Mouse (Mus musculus) urinary bladder, adult 2 months (tissue): Measurements from ENCODE around the gene Med7. TPM values are rescaled to one million over a fixed set of nuclear protein-coding genes. Genes with fewer than 3 reads are reported as not detected.

Source experiments
- DNase-seq: peaks from one replicate; pipeline ENCODE4 v3.0.0; 2022; ENCODE audit warnings: low spot score
- polyA plus RNA-seq: library from polyadenylated mRNA; depleted of rRNA; stranded (reverse); fragments of >200 nt; gene quantifications from 2 replicates; pipeline ENCODE4 v1.2.3, GENCODE M21; 2012

Gene Med7
- polyA plus RNA-seq, 1 experiment = 38.1 TPM

GRCm38 (mm10) chr11:46430123-46430522 is 6.6 kb upstream of the Med7 start:
- DNase-seq = no peak

GRCm38 (mm10) chr11:46431129-46431528 is 5.6 kb upstream of the Med7 start:
- DNase-seq = no peak

- no peak for DNase-seq
Observed at GRCm38 (mm10) chr11:46435363-46435762, 1.4 kb upstream of the Med7 start.

- DNase-seq = no peak
Observed at GRCm38 (mm10) chr11:46437459-46438000, 805 bp downstream of the Med7 start.

- DNase-seq = no peak
Observed at GRCm38 (mm10) chr11:46439005-46439543, 2.3 kb downstream of the Med7 start.

- no peak for DNase-seq
Observed at GRCm38 (mm10) chr11:46441774-46442173, 5.0 kb downstream of the Med7 start.

GRCm38 (mm10) chr11:46443152-46443551 is 6.4 kb downstream of the Med7 start:
- DNase-seq = no peak

GRCm38 (mm10) chr11:46443979-46444378 is 7.3 kb downstream of the Med7 start:
- no peak for DNase-seq

- no peak for DNase-seq
Observed at GRCm38 (mm10) chr11:46446150-46446549, 9.4 kb downstream of the Med7 start.

GRCm38 (mm10) chr11:46447644-46448484 is 11.1 kb downstream of the Med7 start:
- DNase-seq = no peak

- no peak for DNase-seq
Observed at GRCm38 (mm10) chr11:46449461-46450080, 12.8 kb downstream of the Med7 start.

- DNase-seq = no peak
Observed at GRCm38 (mm10) chr11:46454453-46455045, 17.8 kb downstream of the Med7 start, which contains the start of gene Havcr2. Havcr2 (plus strand) TSS chr11:46454935.

GRCm38 (mm10) chr11:46459960-46460359 is 23.2 kb downstream of the Med7 start:
- DNase-seq = no peak

GRCm38 (mm10) chr11:46461362-46461761 is 24.6 kb downstream of the Med7 start:
- DNase-seq = no peak

GRCm38 (mm10) chr11:46461931-46462330 is 25.2 kb downstream of the Med7 start:
- DNase-seq = no peak

- no peak for DNase-seq
Observed at GRCm38 (mm10) chr11:46466878-46467277, 30.2 kb downstream of the Med7 start.

- no peak for DNase-seq
Observed at GRCm38 (mm10) chr11:46474220-46474619, 37.5 kb downstream of the Med7 start.

GRCm38 (mm10) chr11:46479311-46479710 is 42.6 kb downstream of the Med7 start:
- DNase-seq = no peak

GRCm38 (mm10) chr11:46480517-46480916 is 43.8 kb downstream of the Med7 start:
- DNase-seq = no peak

- DNase-seq = no peak
Observed at GRCm38 (mm10) chr11:46488231-46488630, 51.5 kb downstream of the Med7 start.

GRCm38 (mm10) chr11:46488650-46489049 is 51.9 kb downstream of the Med7 start:
- no peak for DNase-seq
